Mouse (Mus musculus) CH12.LX (cell line): Measurements from ENCODE around the gene Pate2.

Source experiments
- CTCF ChIP-seq, 2 experiments: IDR thresholded peaks in 1 of 2; conservative IDR thresholded peaks in 1 of 2; 2 replicates each; pipeline ENCODE4 v1.5.1; 2011 to 2012; ENCODE audit warnings: low read depth in 2 of 2, low read length in 2 of 2, improper control_type of control experiment in 1 of 2, inconsistent platforms in 1 of 2, mild to moderate bottlenecking in 1 of 2, moderate library complexity in 1 of 2
- E2F4 ChIP-seq: IDR thresholded peaks from 2 replicates; pipeline ENCODE4 v1.6.1; 2011; ENCODE audit warnings: low read depth, low read length, improper control_type of control experiment; ENCODE audit not compliant: insufficient replicate concordance
- GABPA ChIP-seq: IDR thresholded peaks from 2 replicates; pipeline ENCODE4 v1.6.1; 2012; ENCODE audit warnings: low read depth, low read length, improper control_type of control experiment, inconsistent platforms; ENCODE audit not compliant: insufficient replicate concordance
- HCFC1 ChIP-seq: IDR thresholded peaks from 2 replicates; pipeline ENCODE4 v1.6.1; 2012; ENCODE audit warnings: low read depth, mild to moderate bottlenecking, inconsistent platforms, low read length, improper control_type of control experiment
- MAFK ChIP-seq: IDR thresholded peaks from 2 replicates; pipeline ENCODE4 v1.6.1; 2011; ENCODE audit warnings: low read length, improper control_type of control experiment; ENCODE audit not compliant: insufficient replicate concordance
- MAX ChIP-seq: IDR thresholded peaks from 2 replicates; pipeline ENCODE4 v1.6.1; 2011; ENCODE audit warnings: low read length, improper control_type of control experiment
- MXI1 ChIP-seq: IDR thresholded peaks from 2 replicates; pipeline ENCODE4 v1.6.1; 2011; ENCODE audit warnings: mild to moderate bottlenecking, low read depth, low read length, improper control_type of control experiment
- MYC ChIP-seq: IDR thresholded peaks from 2 replicates; pipeline ENCODE4 v1.6.1; 2011; ENCODE audit warnings: low read depth, mild to moderate bottlenecking, improper control_type of control experiment, low read length
- NRF1 ChIP-seq: IDR thresholded peaks from 2 replicates; pipeline ENCODE4 v1.6.1; 2014; ENCODE audit warnings: low read depth, mild to moderate bottlenecking, inconsistent platforms, low read length, improper control_type of control experiment, moderate library complexity
- POLR2A ChIP-seq: IDR thresholded peaks from 2 replicates; pipeline ENCODE4 v1.6.1; 2011; ENCODE audit warnings: low read depth, mild to moderate bottlenecking, improper control_type of control experiment, low read length
- SIN3A ChIP-seq: IDR thresholded peaks from 2 replicates; pipeline ENCODE4 v1.6.1; 2012; ENCODE audit warnings: low read length, improper control_type of control experiment, inconsistent platforms
- TCF12 ChIP-seq: IDR thresholded peaks from 2 replicates; pipeline ENCODE4 v1.6.1; 2014; ENCODE audit warnings: low read depth, mild to moderate bottlenecking, inconsistent platforms, low read length, improper control_type of control experiment
- ZKSCAN1 ChIP-seq: IDR thresholded peaks from 2 replicates; pipeline ENCODE4 v1.6.1; 2012; ENCODE audit warnings: low read depth, inconsistent platforms, low read length, improper control_type of control experiment, borderline replicate concordance

DNA sequence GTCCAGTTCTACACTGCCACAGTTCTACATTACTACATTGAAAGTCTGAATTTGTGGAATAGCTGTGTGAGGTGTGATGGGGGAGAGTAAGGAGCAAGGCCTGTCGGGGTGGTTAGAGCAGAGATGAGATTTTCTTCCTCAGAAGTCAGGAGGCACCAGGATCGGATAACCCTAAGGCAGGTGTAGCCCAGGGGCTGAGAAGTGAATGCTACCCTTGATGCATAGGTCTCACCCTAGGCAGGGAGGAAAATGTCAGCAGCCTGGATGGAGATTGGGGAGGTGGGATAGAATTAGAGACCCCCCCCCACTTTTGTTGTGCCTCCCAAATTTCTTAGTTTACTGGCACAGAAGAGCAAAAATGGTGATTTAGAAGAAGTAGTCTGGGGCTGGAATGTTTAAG lies 47.8 kb upstream of the Pate2 start:
- TF ChIP-seq HCFC1, result no peak
- no peak for TF ChIP-seq E2F4
- TF ChIP-seq SIN3A, result no peak
- TF ChIP-seq CTCF (conservative IDR thresholded peaks at IDR 0.05 in 1 of 2, IDR thresholded peaks at IDR 0.05 in 1 of 2; ENCODE audit: low read depth in 2 of 2, low read length in 2 of 2), result no peak
- TF ChIP-seq NRF1, result no peak
- no peak for TF ChIP-seq POLR2A
- TF ChIP-seq TCF12, result no peak
- no peak for TF ChIP-seq MAX
- TF ChIP-seq GABPA, result no peak
- no peak for TF ChIP-seq ZKSCAN1
- no peak for TF ChIP-seq MAFK
- no peak for TF ChIP-seq MYC
- TF ChIP-seq MXI1, result no peak
